Mouse (Mus musculus) thymus, adult 2 months (tissue): ENCODE data around the gene Pnpla2. TPM values are rescaled to one million over a fixed set of nuclear protein-coding genes. Genes with fewer than 3 reads are reported as not detected.

ENCODE experiments used
- DNase-seq: peaks from one replicate; pipeline ENCODE4 v3.0.0; 2021
- H3K27ac ChIP-seq: fragments of 200-500 bp; 2 replicates; pipeline ENCODE4 v1.5.1; 2012; ENCODE audit warnings: low read length, control low read depth; ENCODE audit not compliant: control insufficient read depth, insufficient read depth
- H3K27me3 ChIP-seq: fragments of 200-500 bp; 2 replicates; pipeline ENCODE4 v1.6.1; 2012; ENCODE audit warnings: mild to moderate bottlenecking, low read length, moderate library complexity, mixed read lengths; ENCODE audit not compliant: control insufficient read depth, insufficient read depth
- H3K36me3 ChIP-seq: fragments of 200-500 bp; 2 replicates; pipeline ENCODE4 v1.6.1; 2012; ENCODE audit warnings: mild to moderate bottlenecking, low read length, moderate library complexity; ENCODE audit not compliant: control insufficient read depth, insufficient read depth
- H3K4me1 ChIP-seq: fragments of 200-500 bp; replicated peaks from 2 replicates; pipeline ENCODE4 v1.6.1; 2012; ENCODE audit warnings: low read length; ENCODE audit not compliant: control insufficient read depth, insufficient read depth
- H3K4me3 ChIP-seq: fragments of 200-500 bp; 2 replicates; pipeline ENCODE4 v1.5.1; 2012; ENCODE audit warnings: mild to moderate bottlenecking, low read length, control low read depth, moderate library complexity; ENCODE audit not compliant: control insufficient read depth, insufficient read depth
- CTCF ChIP-seq: fragments of 200-500 bp; IDR thresholded peaks from 2 replicates; pipeline ENCODE4 v1.5.1; 2012; ENCODE audit warnings: mild to moderate bottlenecking, control low read depth, low read length, moderate library complexity, borderline replicate concordance; ENCODE audit not compliant: control insufficient read depth, poor library complexity, insufficient read depth; ENCODE audit errors: extremely low read depth
- POLR2A ChIP-seq: fragments of 200-500 bp; IDR thresholded peaks from 2 replicates; pipeline ENCODE4 v1.6.1; 2012; ENCODE audit warnings: mild to moderate bottlenecking, low read length, control low read depth, moderate library complexity; ENCODE audit not compliant: control insufficient read depth, poor library complexity, insufficient read depth; ENCODE audit errors: extremely low read depth
- WGBS: fragments of 180-500 bp; shearing (Covaris S2); methylation state at CpG from one replicate; pipeline ENCODE4 v1.1.7; 2018; 5-methylcytosine and 5-hydroxymethylcytosine counted together
- polyA plus RNA-seq: library from polyadenylated mRNA; depleted of rRNA; stranded (reverse); fragments of >200 nt; gene quantifications from 2 replicates; pipeline ENCODE4 v1.2.3, GENCODE M21; 2012

Pnpla2 gene
- polyA plus RNA-seq, 1 experiment, result 256 TPM

DNA sequence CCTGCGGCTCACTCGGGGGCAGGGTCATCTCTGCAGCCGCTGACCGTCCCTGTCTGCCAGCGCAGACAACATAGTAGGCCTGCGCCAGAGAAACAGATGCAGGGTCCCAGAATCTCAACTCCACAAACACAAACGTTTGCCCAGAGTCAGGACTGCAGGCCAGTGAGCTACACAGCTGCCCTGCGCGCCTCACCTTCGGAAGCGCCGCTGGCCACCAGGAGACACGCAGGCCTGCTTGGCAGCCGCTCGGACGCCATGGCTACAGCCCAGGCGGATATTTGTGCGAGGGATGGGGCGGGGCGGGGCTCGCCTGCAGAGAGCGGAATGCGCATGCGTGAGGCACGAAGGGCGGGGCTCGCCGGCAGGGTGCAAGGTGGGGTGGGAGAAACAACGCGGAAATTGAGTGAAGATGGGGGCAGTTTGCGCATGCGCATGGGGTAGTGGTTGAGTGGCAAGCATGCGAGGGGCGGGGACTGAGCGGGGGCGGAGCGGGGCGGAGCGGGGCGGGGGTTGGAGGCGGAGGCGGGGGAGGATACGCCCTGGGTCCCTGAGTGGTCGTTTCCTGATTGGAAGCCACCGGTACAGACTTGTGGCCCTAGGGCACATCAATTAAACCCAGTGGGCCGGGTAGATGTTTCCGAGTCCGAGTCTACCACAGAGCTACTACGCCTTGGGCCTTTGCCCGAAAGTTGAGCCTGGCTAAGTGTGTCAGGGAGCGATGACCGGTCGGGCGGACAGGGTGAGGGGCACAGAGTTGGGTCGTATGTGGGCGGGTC lies 41.0 kb upstream of the Pnpla2 start, which contains the start of gene Gatd1:
TSS of gene Gatd1 (minus strand) at position 328 of the 776 bp plus-strand sequence.
- WGBS, result under 1% methylated on average over 56 of the region's 56 CpGs
- peak within 1 kb of the TSS; percentile 14; the same call in 1 of the 2 replicates for H3K27ac ChIP-seq
- no peaks in the 10 kb centered on the region for H3K27me3 ChIP-seq
- peak within 1 kb of the TSS; percentile 94 for H3K4me3 ChIP-seq
- peaks cover 14% of the 10 kb centered on the region for H3K4me1 ChIP-seq
- DNase-seq, result peak; percentile 99
- H3K36me3 ChIP-seq, result peaks cover 4% of the 10 kb centered on the region; the same call in 1 of the 2 replicates
- TF ChIP-seq CTCF (peak; percentile 44; the same call in 1 of the 2 replicates), POLR2A (peak; percentile 80)

DNA sequence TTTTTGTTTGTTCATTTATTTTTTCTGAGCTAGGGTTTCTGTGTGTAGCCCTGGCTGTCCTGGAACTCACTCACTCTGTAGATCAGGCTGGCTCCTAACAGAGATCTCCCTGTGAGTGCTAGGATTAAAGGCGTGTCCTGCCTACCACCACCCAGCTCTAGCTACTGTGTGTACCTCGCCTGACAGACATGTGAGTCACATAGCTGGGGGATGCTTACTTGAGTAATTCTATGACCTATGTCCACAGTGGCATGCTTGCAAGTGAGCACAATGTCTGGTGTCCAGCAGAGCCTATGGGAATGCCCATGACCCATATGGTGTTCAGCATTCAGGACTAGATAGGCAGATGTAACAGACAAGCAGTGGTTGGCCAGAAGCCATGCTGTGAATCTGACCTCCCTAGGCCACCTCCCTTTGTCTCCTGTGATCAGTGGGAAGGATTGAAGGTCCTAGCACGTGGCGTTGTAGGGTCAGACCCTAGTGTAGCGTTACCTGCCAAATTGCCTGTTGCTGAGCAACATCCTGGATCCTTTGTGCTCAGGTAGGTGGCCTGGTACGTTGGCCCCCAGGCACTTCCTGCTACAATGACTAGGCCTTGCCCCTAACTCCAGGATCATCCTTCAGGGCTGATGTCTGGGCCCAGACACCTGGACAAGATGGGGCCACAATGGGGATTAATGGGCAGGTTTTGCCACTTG lies 38.7 kb upstream of the Pnpla2 start:
- DNase-seq, result no peak
- 95% methylated on average over 6 of the region's 6 CpGs for WGBS
- no peaks in the 10 kb centered on the region for H3K27me3 ChIP-seq
- no peak overlapping the region for H3K27ac ChIP-seq
- no peaks in the 10 kb centered on the region for H3K36me3 ChIP-seq
- H3K4me3 ChIP-seq, result no peak overlapping the region
- H3K4me1 ChIP-seq, result peaks cover 11% of the 10 kb centered on the region
- TF ChIP-seq POLR2A (no peak), CTCF (no peak)

DNA sequence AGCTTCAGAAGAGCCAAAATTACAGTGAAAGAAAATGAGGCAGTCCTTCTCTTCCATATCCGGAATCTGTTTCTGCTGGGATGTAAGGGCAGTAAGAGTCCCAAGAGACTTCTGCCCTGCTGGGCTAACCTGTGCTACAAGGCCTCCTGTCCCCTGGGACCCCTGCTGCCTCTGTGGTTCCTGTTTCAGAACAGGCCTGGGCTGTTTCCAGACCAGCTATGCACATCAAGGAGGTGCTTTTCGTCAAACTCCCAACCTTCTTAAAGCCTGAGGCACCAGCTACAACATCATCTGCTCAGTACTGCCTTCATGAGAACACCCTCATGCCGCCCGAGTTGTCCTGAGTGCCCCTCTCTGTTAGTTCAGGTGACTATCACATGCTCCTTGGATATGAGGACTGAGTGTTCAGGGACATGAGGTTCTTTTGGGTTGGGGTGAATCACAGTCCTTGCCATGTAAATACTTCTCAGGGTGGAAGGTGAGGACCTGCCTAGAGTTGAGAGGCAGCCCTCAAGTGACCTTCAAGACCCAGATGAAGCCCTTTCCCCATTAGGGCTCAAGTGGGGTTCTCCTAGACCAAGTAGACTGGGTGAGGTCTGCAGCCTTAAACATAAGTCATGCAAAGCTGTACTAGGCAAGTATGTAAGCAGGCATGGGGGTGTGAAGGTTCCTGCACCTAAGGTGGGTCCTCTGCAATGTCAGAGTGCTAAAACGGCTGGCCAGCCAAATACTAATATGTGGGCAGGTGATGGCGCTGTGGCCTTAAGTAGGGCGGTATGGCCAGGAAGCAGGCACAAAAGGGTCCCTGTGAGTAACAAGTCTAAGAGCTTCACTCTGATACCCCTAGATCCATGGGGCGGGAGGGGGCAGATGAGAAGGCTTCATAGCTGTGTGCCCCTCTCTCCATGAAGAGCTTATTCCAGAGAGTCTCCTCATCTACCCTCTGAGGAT lies 37.0 kb upstream of the Pnpla2 start:
- Histone ChIP-seq H3K36me3 (no peaks in the 10 kb centered on the region), H3K4me3 (no peak overlapping the region), H3K27me3 (no peaks in the 10 kb centered on the region), H3K27ac (no peak overlapping the region), H3K4me1 (peaks cover 8% of the 10 kb centered on the region)
- TF ChIP-seq CTCF, result no peak
- TF ChIP-seq POLR2A, result no peak
- DNase-seq, result no peak
- 92% methylated on average over 8 of the region's 8 CpGs for WGBS

DNA sequence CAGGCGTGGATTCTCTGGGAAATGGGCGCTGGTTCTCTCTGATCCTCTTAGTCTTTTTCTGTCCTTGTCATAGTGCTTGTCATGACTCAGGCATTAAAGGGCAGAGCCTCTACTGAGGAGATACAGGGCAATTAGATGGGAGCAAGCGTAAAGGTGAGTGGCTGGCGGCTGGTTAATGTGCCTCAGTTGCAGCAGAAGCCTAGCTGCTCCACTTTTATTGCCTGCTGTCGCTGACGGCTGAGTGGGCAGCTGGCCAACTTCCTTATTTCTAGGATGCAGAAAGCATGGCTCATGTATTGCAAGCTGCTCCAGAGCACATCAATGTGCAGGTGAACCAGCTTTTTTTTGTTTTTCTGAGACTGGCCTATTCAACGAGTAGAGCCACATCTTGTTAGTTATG lies 36.0 kb upstream of the Pnpla2 start:
- 56% methylated on average over 7 of the region's 7 CpGs for WGBS
- TF ChIP-seq CTCF (no peak), POLR2A (no peak)
- Histone ChIP-seq H3K4me1 (peaks cover 4% of the 10 kb centered on the region), H3K27me3 (no peaks in the 10 kb centered on the region), H3K36me3 (no peaks in the 10 kb centered on the region), H3K27ac (no peak overlapping the region), H3K4me3 (no peak overlapping the region)
- DNase-seq, result no peak

DNA sequence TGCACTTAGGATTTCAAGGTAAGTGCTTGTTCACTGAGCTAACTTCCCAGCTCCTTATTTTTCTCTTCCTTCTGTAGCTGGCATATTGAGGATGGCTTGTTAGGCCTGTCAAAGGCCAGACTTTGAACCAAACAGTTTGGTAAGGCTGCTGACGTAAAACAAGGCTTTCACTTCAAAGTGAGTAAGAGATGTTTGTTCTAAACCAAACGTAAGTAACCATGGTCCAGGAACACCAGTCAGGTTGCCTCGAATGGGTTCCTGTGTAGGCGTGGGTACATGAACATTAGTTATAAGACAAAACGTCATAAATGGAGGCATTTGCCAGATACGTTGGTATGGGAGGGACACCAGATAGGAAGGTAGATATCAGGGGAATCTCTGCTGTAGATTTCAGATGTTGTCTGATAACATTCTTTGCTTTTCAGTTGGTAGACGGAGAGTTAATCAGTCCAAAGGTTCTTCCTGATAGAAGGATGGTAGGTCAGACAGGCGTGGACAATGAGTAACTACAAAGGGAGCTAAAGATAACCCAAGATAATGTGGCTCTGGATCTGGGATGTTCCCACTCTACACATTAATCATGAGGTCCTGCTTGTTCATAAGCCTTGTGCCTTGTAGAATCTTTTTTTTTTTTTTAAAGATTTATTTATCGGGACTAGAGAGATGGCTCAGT lies 34.8 kb upstream of the Pnpla2 start:
- H3K4me3 ChIP-seq, result no peak overlapping the region
- H3K27ac ChIP-seq, result no peak overlapping the region
- no peaks in the 10 kb centered on the region for H3K27me3 ChIP-seq
- 91% methylated on average over 9 of the region's 9 CpGs for WGBS
- H3K4me1 ChIP-seq, result no peaks in the 10 kb centered on the region
- no peaks in the 10 kb centered on the region for H3K36me3 ChIP-seq
- no peak for TF ChIP-seq CTCF
- TF ChIP-seq POLR2A, result no peak
- DNase-seq, result no peak
